Mouse (Mus musculus) layer of hippocampus, adult 2 months (tissue): ENCODE data around the gene Bcl2a1b. TPM values are rescaled to one million over a fixed set of nuclear protein-coding genes. Genes with fewer than 3 reads are reported as not detected.
A peak's percentile ranks its signal among the peaks of the same experiment; 100 is the strongest.
"Not testable (repeated sequence)": the region's sequence is repeated elsewhere in the genome, so short reads cannot be mapped to it uniquely, and the experiment has no call there.

Experiments used
- DNase-seq, 2 experiments: peaks; one replicate each; pipeline ENCODE4 v3.0.0; 2022; ENCODE audit warnings: low spot score in 2 of 2
- H3K27ac ChIP-seq: fragments of 200-600 bp; 2 replicates; pipeline ENCODE4 v1.8.1; 2022
- H3K4me3 ChIP-seq: fragments of 200-600 bp; 2 replicates; pipeline ENCODE4 v1.8.1; 2022; ENCODE audit warnings: mild to moderate bottlenecking
- CTCF ChIP-seq: fragments of 200-600 bp; conservative IDR thresholded peaks from 2 replicates; pipeline ENCODE4 v1.8.1; 2022; ENCODE audit warnings: antibody characterized with exemption, mild to moderate bottlenecking, moderate library complexity
- total RNA-seq, 2 experiments: library from RNA; stranded (reverse); gene quantifications; 2 replicates each; pipeline ENCODE4 v1.2.3; 2021

The Bcl2a1b gene
- total RNA-seq, 2 experiments from 2014 or later, result 0.84 TPM; not detected in 1

- peak; percentile 68 for TF ChIP-seq CTCF
- H3K27ac ChIP-seq, result no peak overlapping the region
- no peak overlapping the region for H3K4me3 ChIP-seq
- peak in 1 of 2 experiments; percentile 51 for DNase-seq
Observed at GRCm38 (mm10) chr9:89226071-89226470, 27.1 kb downstream of the Bcl2a1b start.

GRCm38 (mm10) chr9:89228122-89228521 lies 29.1 kb downstream of the Bcl2a1b start:
- DNase-seq, result no peak
- H3K27ac ChIP-seq, result no peak overlapping the region

GRCm38 (mm10) chr9:89230897-89231497 lies 32.0 kb downstream of the Bcl2a1b start:
- not testable (repeated sequence) for H3K27ac ChIP-seq, H3K4me3 ChIP-seq
- TF ChIP-seq CTCF, result peak; percentile 70
- peak; percentile 42 to 75 for DNase-seq

More at GRCm38 (mm10) chr9:89228122-89228521, 29.1 kb downstream of the Bcl2a1b start:
- no peak overlapping the region for H3K4me3 ChIP-seq
- no peak for TF ChIP-seq CTCF

GRCm38 (mm10) chr9:89237131-89237530 lies 38.1 kb downstream of the Bcl2a1b start:
- not testable (repeated sequence) for H3K4me3 ChIP-seq, DNase-seq, H3K27ac ChIP-seq

- not testable (repeated sequence) for DNase-seq, H3K4me3 ChIP-seq, H3K27ac ChIP-seq
Observed at GRCm38 (mm10) chr9:89238976-89239505, 40.0 kb downstream of the Bcl2a1b start.

- not testable (repeated sequence) for DNase-seq, H3K27ac ChIP-seq, H3K4me3 ChIP-seq
Observed at GRCm38 (mm10) chr9:89240516-89241019, 41.6 kb downstream of the Bcl2a1b start.

GRCm38 (mm10) chr9:89253400-89253799 lies 54.4 kb downstream of the Bcl2a1b start:
- no peak for TF ChIP-seq CTCF
- H3K27ac ChIP-seq, result no peak overlapping the region
- no peak for DNase-seq
- no peak overlapping the region for H3K4me3 ChIP-seq

GRCm38 (mm10) chr9:89256556-89257335 lies 57.7 kb downstream of the Bcl2a1b start:
- TF ChIP-seq CTCF, result no peak
- DNase-seq, result no peak
- Histone ChIP-seq H3K27ac (no peak overlapping the region), H3K4me3 (no peak overlapping the region)

Other genes starting within 250 kb of the Bcl2a1b start
- 1 to 10 TPM in 1 of 2 experiments, under 1 TPM in 1; 0.47 to 1.0 TPM for gene Bcl2a1a, start 242.3 kb upstream of the Bcl2a1b start, total RNA-seq
- gene Trim43b, start 106.4 kb upstream of the Bcl2a1b start, total RNA-seq, result under 1 TPM in 1 of 2 experiments, not detected in 1; 0.23 TPM
- not detected for gene Gm29094, start 170 bp downstream of the Bcl2a1b start, total RNA-seq
- gene Mthfs, start 11.5 kb downstream of the Bcl2a1b start, total RNA-seq, result 10 to 100 TPM; 37.5 to 58.7 TPM